Mouse (Mus musculus) hindbrain, embryonic 14.5 days (tissue): ENCODE measurements around the gene Hoxa3. TPM values are rescaled to one million over a fixed set of nuclear protein-coding genes. Genes with fewer than 3 reads are reported as not detected.

Source experiments
- ATAC-seq: fragments of 200-750 bp; cut with Nextera tagmentation; 2 replicates; pipeline ENCODE4 v1.8.0; 2017; ENCODE audit warnings: moderate number of reproducible peaks, mild to moderate bottlenecking, moderate TSS enrichment, moderate library complexity; ENCODE audit not compliant: low FRiP score
- DNase-seq: peaks from one replicate; pipeline ENCODE4 v3.0.0-alpha.2; 2015; ENCODE audit warnings: low spot score
- H3K27ac ChIP-seq: fragments of 300-500 bp; sonication (generic); 2 replicates; pipeline ENCODE4 v1.5.1; 2014; ENCODE audit warnings: mild to moderate bottlenecking, moderate library complexity
- H3K27me3 ChIP-seq: fragments of 300-500 bp; sonication (generic); 2 replicates; pipeline ENCODE4 v1.6.1; 2014; ENCODE audit warnings: mild to moderate bottlenecking, low read length, mixed read lengths; ENCODE audit not compliant: control insufficient read depth, insufficient read depth
- H3K36me3 ChIP-seq: fragments of 300-500 bp; sonication (generic); replicated peaks from 2 replicates; pipeline ENCODE4 v1.6.1; 2014; ENCODE audit not compliant: control insufficient read depth, insufficient read depth
- H3K4me1 ChIP-seq: fragments of 300-500 bp; sonication (generic); replicated peaks from 2 replicates; pipeline ENCODE4 v1.6.1; 2014; ENCODE audit warnings: antibody characterized with exemption, low read length, mixed read lengths; ENCODE audit not compliant: control insufficient read depth, insufficient read depth
- H3K4me2 ChIP-seq: fragments of 300-500 bp; sonication (generic); replicated peaks from 2 replicates; pipeline ENCODE4 v1.6.1; 2014; ENCODE audit warnings: mild to moderate bottlenecking, moderate library complexity
- H3K4me3 ChIP-seq: fragments of 300-500 bp; sonication (generic); replicated peaks from 2 replicates; pipeline ENCODE4 v1.5.1; 2014; ENCODE audit warnings: mild to moderate bottlenecking, low read length
- H3K9ac ChIP-seq: fragments of 300-500 bp; sonication (generic); 2 replicates; pipeline ENCODE4 v1.6.1; 2014
- H3K9me3 ChIP-seq: fragments of 300-500 bp; sonication (generic); 2 replicates; pipeline ENCODE4 v1.6.1; 2016; ENCODE audit warnings: low read length; ENCODE audit not compliant: control insufficient read depth
- WGBS: fragments of 180-500 bp; shearing (Covaris S2); extraction: QIAGEN DNeasy Blood & Tissue Kit; methylation state at CpG from one replicate; pipeline ENCODE4 v1.1.7; 2014; 5-methylcytosine and 5-hydroxymethylcytosine counted together
- polyA plus RNA-seq: library from polyadenylated mRNA; unstranded; fragments of >200 nt; fragmentation: Nextera tagmentation; extraction: Ambion mirVana; gene quantifications from 2 replicates; pipeline ENCODE4 v1.2.1, GENCODE M21; 2014

Hoxa3 gene
- polyA plus RNA-seq, 1 experiment from 2014 or later: 24.9 TPM

- H3K9ac ChIP-seq: peak overlapping the region; percentile 99
Observed at GRCm38 (mm10) chr6:52163366-52164031, 49.6 kb downstream of the Hoxa3 start.

DNA sequence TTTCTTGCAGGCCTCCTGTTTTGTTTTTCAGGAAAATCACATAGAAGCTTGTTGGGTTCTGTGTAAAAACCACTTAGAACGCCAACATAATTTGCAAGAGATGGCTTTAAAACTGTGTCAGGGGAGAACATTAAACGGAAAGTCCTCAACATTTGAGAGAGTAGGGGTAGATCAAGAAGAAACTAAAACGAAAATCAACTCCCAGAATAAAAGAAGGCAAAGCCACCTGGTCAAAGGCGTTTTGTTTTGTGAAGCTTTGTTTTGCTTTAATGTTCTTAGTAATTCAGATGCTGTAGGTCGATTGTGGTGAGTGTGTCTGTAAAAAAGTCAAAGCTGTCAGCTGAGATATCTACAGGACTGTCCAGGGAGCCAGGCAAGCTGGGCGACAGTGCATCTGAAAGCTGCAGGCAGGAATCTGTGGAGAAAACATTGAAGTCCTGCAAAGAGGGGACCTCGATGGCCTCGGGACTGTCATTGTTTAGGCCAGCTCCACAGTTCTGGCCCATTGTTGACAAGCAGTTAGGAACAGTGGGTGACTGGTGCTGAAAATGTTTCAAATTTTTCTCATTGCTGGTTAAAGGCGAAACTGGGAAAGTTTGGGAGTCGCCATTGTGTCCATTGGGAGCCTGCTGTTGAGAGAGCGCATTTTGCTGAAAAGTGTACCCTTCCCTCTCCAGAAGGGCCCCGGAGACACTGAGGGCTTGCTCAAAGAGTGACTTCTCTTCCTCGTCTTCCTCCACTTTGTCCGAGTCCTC, 50.3 kb downstream of the Hoxa3 start:
- Histone ChIP-seq H3K36me3 (0 out of 2 replicates have a peak, but pooled peaks cover 3% of the 10 kb centered on the region), H3K27me3 (peaks cover 39% of the 10 kb centered on the region; the same call in 1 of the 2 replicates), H3K4me2 (peak overlapping the region; percentile 81), H3K9ac (peak overlapping the region; percentile 99), H3K27ac (peak overlapping the region; percentile 100), H3K4me3 (peak overlapping the region; percentile 71), H3K4me1 (peaks cover 12% of the 10 kb centered on the region), H3K9me3 (no peaks in the 10 kb centered on the region)
- ATAC-seq (no peak), DNase-seq (peak; percentile 64)
- under 1% methylated on average over 14 of the region's 14 CpGs for WGBS

More at GRCm38 (mm10) chr6:52163366-52164031, 49.6 kb downstream of the Hoxa3 start:
- peak overlapping the region; percentile 100 for H3K27ac ChIP-seq
- H3K4me2 ChIP-seq: peak overlapping the region; percentile 81
- H3K9me3 ChIP-seq: no peaks in the 10 kb centered on the region
- H3K4me1 ChIP-seq: peaks cover 9% of the 10 kb centered on the region; the same call in 1 of the 2 replicates
- peaks cover 32% of the 10 kb centered on the region; the same call in 1 of the 2 replicates for H3K27me3 ChIP-seq
- H3K4me3 ChIP-seq: peak overlapping the region; percentile 71
- ATAC-seq (no peak), DNase-seq (peak; percentile 66)
- under 1% methylated on average over 17 of the region's 17 CpGs for WGBS
- 0 out of 2 replicates have a peak, but pooled peaks cover 3% of the 10 kb centered on the region for H3K36me3 ChIP-seq

GRCm38 (mm10) chr6:52162093-52162380, 51.1 kb downstream of the Hoxa3 start:
- ATAC-seq (no peak), DNase-seq (no peak)
- Histone ChIP-seq H3K4me2 (peak overlapping the region; percentile 81), H3K4me3 (peak overlapping the region; percentile 71), H3K9me3 (no peaks in the 10 kb centered on the region), H3K9ac (peak overlapping the region; percentile 99), H3K27ac (peak overlapping the region; percentile 100), H3K27me3 (peaks cover 46% of the 10 kb centered on the region; the same call in 1 of the 2 replicates), H3K36me3 (0 out of 2 replicates have a peak, but pooled peaks cover 3% of the 10 kb centered on the region), H3K4me1 (peaks cover 14% of the 10 kb centered on the region)
- 9% methylated on average over 1 of the region's 1 CpGs for WGBS

GRCm38 (mm10) chr6:52161336-52162092, 51.6 kb downstream of the Hoxa3 start:
- DNase-seq: peak; percentile 60
- WGBS: 2% methylated on average over 8 of the region's 8 CpGs
- Histone ChIP-seq H3K4me1 (peaks cover 14% of the 10 kb centered on the region), H3K27ac (peak overlapping the region; percentile 100), H3K4me2 (peak overlapping the region; percentile 81), H3K9ac (peak overlapping the region; percentile 99), H3K4me3 (peak overlapping the region; percentile 71), H3K9me3 (no peaks in the 10 kb centered on the region), H3K27me3 (peaks cover 47% of the 10 kb centered on the region), H3K36me3 (0 out of 2 replicates have a peak, but pooled peaks cover 3% of the 10 kb centered on the region)
- no peak for ATAC-seq

GRCm38 (mm10) chr6:52160511-52161335, 52.4 kb downstream of the Hoxa3 start:
- ATAC-seq (no peak), DNase-seq (peak; percentile 61)
- H3K4me2 ChIP-seq: peak overlapping the region; percentile 81
- peak overlapping the region; percentile 99 for H3K9ac ChIP-seq
- H3K4me1 ChIP-seq: peaks cover 14% of the 10 kb centered on the region
- WGBS: 1% methylated on average over 30 of the region's 30 CpGs
- peaks cover 51% of the 10 kb centered on the region for H3K27me3 ChIP-seq
- H3K27ac ChIP-seq: peak overlapping the region; percentile 100
- peak overlapping the region; percentile 71 for H3K4me3 ChIP-seq
- H3K36me3 ChIP-seq: 0 out of 2 replicates have a peak, but pooled peaks cover 3% of the 10 kb centered on the region
- no peaks in the 10 kb centered on the region for H3K9me3 ChIP-seq

DNA sequence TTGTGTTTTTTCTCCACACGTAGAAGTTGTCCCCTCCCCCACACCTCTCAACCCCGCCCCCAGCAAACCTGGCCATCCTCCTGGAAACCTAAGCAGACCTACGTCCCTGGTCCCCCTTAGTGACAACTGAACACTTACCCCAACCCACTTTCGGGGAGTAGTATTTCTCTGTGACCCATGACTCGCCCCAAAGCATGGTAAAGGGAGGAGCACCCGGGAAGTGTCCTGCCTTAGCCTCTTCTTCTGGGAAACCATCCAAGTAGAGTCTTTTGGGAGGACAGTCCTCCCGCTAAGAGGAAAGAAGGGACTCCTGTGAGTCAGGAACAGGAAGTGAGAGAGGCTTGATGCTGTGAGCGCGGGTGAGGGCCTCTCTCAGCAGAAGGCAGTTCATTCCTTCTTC, 53.2 kb downstream of the Hoxa3 start:
- peak overlapping the region; percentile 81 for H3K4me2 ChIP-seq
- H3K27me3 ChIP-seq: peaks cover 58% of the 10 kb centered on the region
- peak overlapping the region; percentile 99 for H3K9ac ChIP-seq
- DNase-seq (peak; percentile 51), ATAC-seq (no peak)
- H3K4me1 ChIP-seq: peaks cover 14% of the 10 kb centered on the region
- 0 out of 2 replicates have a peak, but pooled peaks cover 3% of the 10 kb centered on the region for H3K36me3 ChIP-seq
- H3K9me3 ChIP-seq: no peaks in the 10 kb centered on the region
- peak overlapping the region; percentile 71 for H3K4me3 ChIP-seq
- peak overlapping the region; percentile 100 for H3K27ac ChIP-seq
- WGBS: 4% methylated on average over 9 of the region's 9 CpGs

GRCm38 (mm10) chr6:52159164-52159761, 53.9 kb downstream of the Hoxa3 start:
- Histone ChIP-seq H3K4me3 (peak overlapping the region; percentile 71), H3K27ac (peak overlapping the region; percentile 100), H3K27me3 (peaks cover 66% of the 10 kb centered on the region), H3K36me3 (0 out of 2 replicates have a peak, but pooled peaks cover 3% of the 10 kb centered on the region), H3K9me3 (no peaks in the 10 kb centered on the region), H3K4me1 (peaks cover 14% of the 10 kb centered on the region), H3K4me2 (peak overlapping the region; percentile 81), H3K9ac (peak overlapping the region; percentile 99)
- DNase-seq (peak; percentile 34), ATAC-seq (no peak)
- WGBS: 3% methylated on average over 12 of the region's 12 CpGs
